Mouse (Mus musculus) myocyte (in vitro differentiated cells): ENCODE data around the gene Tesk2. TPM values are rescaled to one million over a fixed set of nuclear protein-coding genes. Genes with fewer than 3 reads are reported as not detected.

Source experiments
- H3K27me3 ChIP-seq: one replicate; pipeline ENCODE4 v1.6.1; 2011; ENCODE audit not compliant: control insufficient read depth, insufficient read depth, insufficient read length
- H3K36me3 ChIP-seq: one replicate; pipeline ENCODE4 v1.6.1; 2011; ENCODE audit not compliant: control insufficient read depth, insufficient read depth
- H3K4me2 ChIP-seq: one replicate; pipeline ENCODE4 v1.6.1; 2011; ENCODE audit warnings: low read depth, control low read depth
- H3K4me3 ChIP-seq: one replicate; pipeline ENCODE4 v1.5.1; 2011; ENCODE audit warnings: mild to moderate bottlenecking, control low read depth, moderate library complexity
- H3K79me2 ChIP-seq: one replicate; pipeline ENCODE4 v1.6.1; 2011; ENCODE audit not compliant: control insufficient read depth, insufficient read depth
- H3ac ChIP-seq: one replicate; pipeline ENCODE4 v1.6.1; 2011; ENCODE audit not compliant: control insufficient read depth, insufficient read length
- CEBPB ChIP-seq: IDR thresholded peaks from 2 replicates; pipeline ENCODE4 v1.6.1; 2011; ENCODE audit warnings: mild to moderate bottlenecking, moderate library complexity; ENCODE audit not compliant: poor library complexity, insufficient read depth, severe bottlenecking
- E2F4 ChIP-seq: IDR thresholded peaks from one replicate; pipeline ENCODE4 v1.6.1; 2011; ENCODE audit warnings: mild to moderate bottlenecking, control low read depth, moderate library complexity; ENCODE audit not compliant: insufficient read depth
- MAX ChIP-seq: IDR thresholded peaks from one replicate; pipeline ENCODE4 v1.6.1; 2011; ENCODE audit warnings: low read depth, mild to moderate bottlenecking, control low read depth
- MYOD1 ChIP-seq, 3 experiments: IDR thresholded peaks; one replicate each; pipeline ENCODE4 v1.6.1; 2011; ENCODE audit warnings: control low read depth in 2 of 3, low read depth in 2 of 3, mild to moderate bottlenecking in 2 of 3, moderate library complexity in 1 of 3; ENCODE audit not compliant: insufficient read length in 2 of 3, control insufficient read depth in 1 of 3
- MYOG ChIP-seq, 3 experiments: IDR thresholded peaks; one replicate each; pipeline ENCODE4 v1.6.1; 2011; ENCODE audit warnings: control low read depth in 2 of 3, low read depth in 2 of 3, mild to moderate bottlenecking in 2 of 3; ENCODE audit not compliant: insufficient read length in 2 of 3, control insufficient read depth in 1 of 3, insufficient read depth in 1 of 3
- POLR2A ChIP-seq: IDR thresholded peaks from one replicate; pipeline ENCODE4 v1.6.1; 2011; ENCODE audit warnings: low read depth, mild to moderate bottlenecking, control low read depth, moderate library complexity; ENCODE audit not compliant: insufficient read length
- POLR2AphosphoS2 ChIP-seq: IDR thresholded peaks from one replicate; pipeline ENCODE4 v1.6.1; 2011; ENCODE audit warnings: low read depth, control low read depth; ENCODE audit not compliant: insufficient read length
- REST ChIP-seq: IDR thresholded peaks from one replicate; pipeline ENCODE4 v1.6.1; 2011; ENCODE audit warnings: mild to moderate bottlenecking, control low read depth, moderate library complexity; ENCODE audit not compliant: insufficient read depth, insufficient read length
- SRF ChIP-seq: IDR thresholded peaks from one replicate; pipeline ENCODE4 v1.6.1; 2011; ENCODE audit warnings: low read depth; ENCODE audit not compliant: control insufficient read depth, insufficient read length
- TCF12 ChIP-seq: IDR thresholded peaks from one replicate; pipeline ENCODE4 v1.6.1; 2011; ENCODE audit warnings: mild to moderate bottlenecking, control low read depth; ENCODE audit not compliant: poor library complexity, insufficient read depth, severe bottlenecking
- TCF3 ChIP-seq: IDR thresholded peaks from one replicate; pipeline ENCODE4 v1.6.1; 2011; ENCODE audit warnings: low read depth, control low read depth; ENCODE audit not compliant: insufficient read length
- USF1 ChIP-seq: IDR thresholded peaks from one replicate; pipeline ENCODE4 v1.6.1; 2011; ENCODE audit warnings: low read depth, mild to moderate bottlenecking, control low read depth, moderate library complexity
- polyA plus RNA-seq: library from polyadenylated mRNA; unstranded; fragments of >200 nt; fragmentation: generic; extraction: Trizol; gene quantifications from one replicate; pipeline ENCODE4 v1.2.1, GENCODE M21; 2012; ENCODE audit warnings: missing spikeins

Tesk2 gene
- polyA plus RNA-seq, 1 experiment, result 3.8 TPM

DNA sequence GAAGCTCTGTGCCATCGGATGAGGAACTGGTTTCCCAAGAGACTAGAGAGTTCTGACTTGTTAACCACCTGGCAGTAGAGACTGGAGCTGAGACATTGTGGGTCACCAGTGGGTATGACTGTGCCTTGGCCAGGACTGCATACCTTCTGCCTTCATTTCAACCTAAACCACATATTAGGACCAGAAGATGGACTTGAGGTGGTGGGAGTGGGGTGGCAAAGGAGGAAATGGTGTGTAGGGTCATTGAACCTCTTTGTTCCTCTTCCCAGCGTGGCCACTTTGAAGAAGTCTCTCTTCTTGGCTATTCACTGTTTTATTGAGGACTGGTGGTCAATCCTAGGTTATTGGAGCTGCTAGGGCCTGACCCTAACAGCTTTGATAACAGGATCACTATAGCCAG is 60.6 kb downstream of the Tesk2 start:
- no peak overlapping the region for H3K4me3 ChIP-seq
- H3ac ChIP-seq, result no peak overlapping the region
- no peaks in the 10 kb centered on the region for H3K79me2 ChIP-seq
- H3K27me3 ChIP-seq, result no peaks in the 10 kb centered on the region
- H3K36me3 ChIP-seq, result no peaks in the 10 kb centered on the region
- TF ChIP-seq POLR2AphosphoS2, result no peak
- TF ChIP-seq REST, result no peak
- no peak for TF ChIP-seq CEBPB
- TF ChIP-seq SRF, result no peak
- no peak for TF ChIP-seq E2F4
- no peak for TF ChIP-seq USF1
- TF ChIP-seq TCF3, result no peak
- TF ChIP-seq POLR2A, result no peak
- no peak for TF ChIP-seq MYOG (IDR thresholded peaks at IDR 0.05; ENCODE audit: control insufficient read depth in 1 of 3, insufficient read depth in 1 of 3, insufficient read length in 2 of 3, low read depth in 2 of 3)
- no peak for TF ChIP-seq MYOD1 (IDR thresholded peaks at IDR 0.05; ENCODE audit: control insufficient read depth in 1 of 3, insufficient read length in 2 of 3, low read depth in 2 of 3)
- TF ChIP-seq TCF12, result no peak
- no peak for TF ChIP-seq MAX
- H3K4me2 ChIP-seq, result no peak overlapping the region

DNA sequence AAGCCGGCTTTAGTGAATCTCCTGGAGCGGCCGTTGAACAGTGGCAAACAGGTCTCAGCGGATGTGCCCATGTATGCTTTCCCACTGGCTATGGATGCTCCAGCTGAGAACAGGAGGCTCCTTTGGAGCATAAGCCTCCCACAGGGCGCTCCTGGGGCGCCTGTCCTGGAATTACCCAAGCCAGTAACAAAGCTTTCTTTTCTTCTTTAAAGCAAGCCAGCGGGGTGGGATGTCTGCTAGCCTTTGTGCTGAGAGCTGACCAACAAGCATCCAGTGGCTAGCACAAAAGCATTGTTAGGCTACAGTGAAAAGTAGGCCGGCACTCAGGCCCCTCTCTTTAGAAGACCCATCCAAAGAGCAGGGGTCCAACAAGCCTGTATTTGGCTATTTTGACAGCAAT is 61.4 kb downstream of the Tesk2 start:
- H3K4me3 ChIP-seq, result no peak overlapping the region
- no peak overlapping the region for H3K4me2 ChIP-seq
- H3K27me3 ChIP-seq, result no peaks in the 10 kb centered on the region
- no peak overlapping the region for H3ac ChIP-seq
- H3K79me2 ChIP-seq, result no peaks in the 10 kb centered on the region
- TF ChIP-seq USF1 (no peak), E2F4 (no peak), MYOG (IDR thresholded peaks at IDR 0.05; ENCODE audit: control insufficient read depth in 1 of 3, insufficient read depth in 1 of 3, insufficient read length in 2 of 3, low read depth in 2 of 3) (no peak), SRF (no peak), CEBPB (no peak), MAX (no peak), TCF3 (no peak), TCF12 (no peak), POLR2A (no peak), REST (no peak), MYOD1 (IDR thresholded peaks at IDR 0.05; ENCODE audit: control insufficient read depth in 1 of 3, insufficient read length in 2 of 3, low read depth in 2 of 3) (no peak), POLR2AphosphoS2 (no peak)
- H3K36me3 ChIP-seq, result no peaks in the 10 kb centered on the region

DNA sequence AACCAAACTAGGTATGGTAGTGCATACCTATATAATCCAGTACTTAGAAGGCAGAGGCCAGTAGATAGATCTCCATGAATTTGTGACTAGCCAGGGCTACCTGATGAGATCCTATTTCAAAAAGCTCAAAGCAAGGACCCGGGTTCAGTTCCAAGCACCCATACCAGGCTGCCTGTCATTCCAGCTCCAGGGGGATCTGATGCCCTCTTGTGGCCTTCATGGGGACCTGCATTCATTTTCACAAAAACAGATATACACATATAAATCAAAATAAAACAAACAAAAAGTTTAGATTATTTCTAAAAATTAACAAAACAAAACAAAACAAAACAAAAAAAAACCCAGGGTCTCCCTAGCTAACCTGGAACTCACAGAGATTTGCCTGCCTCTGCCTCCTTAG is 65.8 kb downstream of the Tesk2 start:
- no peak for TF ChIP-seq MYOG (IDR thresholded peaks at IDR 0.05; ENCODE audit: control insufficient read depth in 1 of 3, insufficient read depth in 1 of 3, insufficient read length in 2 of 3, low read depth in 2 of 3)
- TF ChIP-seq SRF, result no peak
- TF ChIP-seq TCF3, result no peak
- no peak for TF ChIP-seq POLR2A
- no peak overlapping the region for H3K4me3 ChIP-seq
- no peaks in the 10 kb centered on the region for H3K79me2 ChIP-seq
- no peaks in the 10 kb centered on the region for H3K27me3 ChIP-seq
- H3K4me2 ChIP-seq, result no peak overlapping the region
- no peak overlapping the region for H3ac ChIP-seq
- H3K36me3 ChIP-seq, result no peaks in the 10 kb centered on the region

DNA sequence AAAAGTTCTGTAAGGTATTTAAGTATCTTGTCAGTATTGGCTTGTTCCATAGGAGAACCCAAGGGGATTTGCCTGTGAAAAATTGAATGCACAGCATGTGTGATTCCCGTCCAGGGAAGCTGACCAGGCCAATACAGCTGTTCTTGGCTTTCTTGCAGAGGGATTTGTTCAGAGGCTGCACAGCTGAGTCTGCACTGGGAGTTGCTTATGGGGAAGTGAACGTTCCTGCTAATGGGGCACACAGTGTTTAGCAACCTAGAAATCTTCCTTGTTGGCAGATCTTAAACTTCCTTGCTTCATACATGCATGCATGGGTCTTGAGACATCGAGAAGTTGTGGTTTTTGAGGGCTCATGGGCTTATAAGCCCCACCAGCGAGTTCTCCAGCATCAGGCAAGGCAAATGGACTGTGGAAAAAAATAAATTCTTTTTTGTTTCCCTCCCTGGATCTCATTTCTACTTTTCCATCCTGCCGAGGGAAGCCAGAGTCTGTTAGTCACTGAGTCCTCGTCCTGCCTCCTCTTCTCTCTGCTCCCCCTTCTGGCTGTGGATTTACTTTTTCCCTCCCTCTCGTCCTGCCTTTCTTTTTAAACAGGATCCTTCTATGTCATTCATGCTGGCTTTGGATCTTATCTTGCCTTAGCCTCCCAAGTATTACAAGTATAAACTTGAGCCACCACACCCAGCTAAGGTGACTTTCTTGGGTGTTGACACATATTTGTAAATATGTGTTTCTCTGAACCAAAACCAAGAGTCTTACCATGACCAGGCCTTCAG is 67.4 kb downstream of the Tesk2 start:
- Histone ChIP-seq H3K79me2 (no peaks in the 10 kb centered on the region), H3K27me3 (no peaks in the 10 kb centered on the region), H3ac (no peak overlapping the region), H3K4me3 (no peak overlapping the region), H3K36me3 (no peaks in the 10 kb centered on the region), H3K4me2 (peak overlapping the region; percentile 47)
- no peak for TF ChIP-seq POLR2AphosphoS2
- peak in 1 of 3 experiments; percentile 27 for TF ChIP-seq MYOG (IDR thresholded peaks at IDR 0.05; ENCODE audit: control insufficient read depth in 1 of 3, insufficient read depth in 1 of 3, insufficient read length in 2 of 3, low read depth in 2 of 3)

DNA sequence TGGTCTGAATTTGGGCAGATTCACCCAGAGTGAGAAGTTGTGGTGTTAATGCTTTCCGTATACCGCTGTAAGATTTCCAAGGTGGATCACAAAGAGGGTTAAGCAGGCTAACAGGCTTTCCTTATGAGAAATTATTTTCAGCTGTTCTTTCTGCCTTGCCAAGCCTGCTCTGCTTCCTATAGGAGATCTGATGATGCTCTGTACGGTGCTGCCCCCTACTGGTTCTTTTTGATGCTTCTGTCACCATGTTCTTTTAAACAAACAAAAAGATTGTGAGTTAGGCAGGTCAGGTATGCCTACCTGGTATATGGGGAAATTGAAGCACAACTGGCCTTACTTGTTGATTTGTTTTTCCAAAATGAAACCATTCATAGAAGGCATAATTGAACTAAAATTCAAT is 68.2 kb downstream of the Tesk2 start:
- H3K36me3 ChIP-seq, result no peaks in the 10 kb centered on the region

More for the DNA sequence above, 68.2 kb downstream of the Tesk2 start:
- no peak overlapping the region for H3K4me3 ChIP-seq
- no peaks in the 10 kb centered on the region for H3K79me2 ChIP-seq
- peak overlapping the region; percentile 47 for H3K4me2 ChIP-seq
- no peak overlapping the region for H3ac ChIP-seq
- H3K27me3 ChIP-seq, result no peaks in the 10 kb centered on the region
- TF ChIP-seq MYOG (IDR thresholded peaks at IDR 0.05; ENCODE audit: control insufficient read depth in 1 of 3, insufficient read depth in 1 of 3, insufficient read length in 2 of 3, low read depth in 2 of 3) (peak in 1 of 3 experiments; percentile 46), CEBPB (no peak)
